Mouse (Mus musculus) C2C12 (cell line): ENCODE data around the gene Rbm12. TPM values are rescaled to one million over a fixed set of nuclear protein-coding genes. Genes with fewer than 3 reads are reported as not detected.
A peak's percentile ranks its signal among the peaks of the same experiment; 100 is the strongest.

ENCODE experiments used
- H3K27me3 ChIP-seq: one replicate; pipeline ENCODE4 v1.6.1; 2011; ENCODE audit not compliant: control insufficient read depth, insufficient read depth, insufficient read length
- H3K36me3 ChIP-seq: one replicate; pipeline ENCODE4 v1.6.1; 2011; ENCODE audit not compliant: control insufficient read depth, insufficient read depth
- H3K4me3 ChIP-seq: one replicate; pipeline ENCODE4 v1.5.1; 2011; ENCODE audit warnings: mild to moderate bottlenecking, control low read depth; ENCODE audit not compliant: poor library complexity, insufficient read depth, severe bottlenecking
- H3K79me2 ChIP-seq: one replicate; pipeline ENCODE4 v1.6.1; 2011; ENCODE audit not compliant: control insufficient read depth, insufficient read depth
- H3K79me3 ChIP-seq: one replicate; pipeline ENCODE4 v1.6.1; 2011; ENCODE audit warnings: low read depth, control low read depth
- H3ac ChIP-seq: one replicate; pipeline ENCODE3; 2011; ENCODE audit warnings: low read depth; ENCODE audit not compliant: control insufficient read depth, insufficient read length
- CEBPB ChIP-seq: IDR thresholded peaks from one replicate; pipeline ENCODE4 v1.6.1; 2011; ENCODE audit warnings: low read depth, mild to moderate bottlenecking, control low read depth, moderate library complexity
- CTCF ChIP-seq: IDR thresholded peaks from one replicate; pipeline ENCODE4 v1.5.1; 2011; ENCODE audit not compliant: control insufficient read depth, insufficient read depth, insufficient read length
- FOSL1 ChIP-seq: IDR thresholded peaks from one replicate; pipeline ENCODE4 v1.8.0; 2011; ENCODE audit warnings: mild to moderate bottlenecking, low read length; ENCODE audit not compliant: poor library complexity, insufficient read depth, severe bottlenecking
- MAX ChIP-seq: IDR thresholded peaks from one replicate; pipeline ENCODE4 v1.6.1; 2011; ENCODE audit warnings: mild to moderate bottlenecking, control low read depth
- MYOD1 ChIP-seq: IDR thresholded peaks from one replicate; pipeline ENCODE4 v1.6.1; 2011; ENCODE audit warnings: low read depth; ENCODE audit not compliant: control insufficient read depth, insufficient read length
- MYOG ChIP-seq: IDR thresholded peaks from one replicate; pipeline ENCODE4 v1.6.1; 2011; ENCODE audit not compliant: control insufficient read depth, insufficient read length; ENCODE audit errors: extremely low read depth
- USF1 ChIP-seq: IDR thresholded peaks from one replicate; pipeline ENCODE4 v1.6.1; 2011; ENCODE audit warnings: low read depth, mild to moderate bottlenecking, control low read depth, moderate library complexity
- polyA plus RNA-seq: library from polyadenylated mRNA; unstranded; fragments of >200 nt; fragmentation: generic; extraction: Trizol; gene quantifications from one replicate; pipeline ENCODE4 v1.2.1, GENCODE M21; 2012; ENCODE audit warnings: missing spikeins

The Rbm12 gene
- polyA plus RNA-seq, 1 experiment = 6.4 TPM

DNA sequence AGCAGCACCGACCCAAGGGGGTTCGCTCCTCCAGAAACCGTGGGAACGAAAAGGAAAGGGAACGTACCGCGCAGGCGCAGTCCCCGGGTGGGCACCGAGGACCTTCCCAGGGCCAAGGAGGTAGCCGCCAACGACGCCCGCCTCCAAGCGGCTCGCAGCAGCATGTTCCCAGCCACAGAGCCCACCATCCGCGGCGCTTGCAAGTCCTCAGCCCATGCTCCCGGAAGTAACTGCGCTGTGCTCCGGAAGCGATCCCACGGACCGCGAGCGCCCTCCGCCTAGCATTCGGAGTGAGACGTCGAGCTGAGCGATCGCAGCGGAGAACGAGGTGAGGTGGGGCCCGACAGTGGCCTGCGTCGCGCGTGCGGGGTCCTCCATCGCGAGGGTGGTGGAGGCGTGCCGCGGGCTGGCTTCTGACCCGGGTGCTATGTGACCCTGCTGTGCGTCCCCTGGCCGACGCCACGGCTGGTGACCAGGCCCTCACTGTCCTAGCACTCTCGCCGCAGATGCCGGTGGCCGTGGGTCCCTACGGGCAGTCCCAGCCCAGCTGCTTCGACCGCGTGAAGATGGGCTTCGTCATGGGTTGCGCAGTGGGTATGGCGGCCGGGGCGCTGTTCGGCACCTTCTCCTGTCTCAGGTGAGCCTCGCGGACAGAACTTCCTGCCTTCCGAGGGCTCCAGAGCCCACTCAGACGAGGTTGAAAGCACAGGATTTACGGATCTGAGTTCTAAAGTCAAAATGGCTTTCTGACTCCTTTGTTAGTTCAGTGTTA lies 32.4 kb upstream of the Rbm12 start, which contains the start of the genes Romo1 and Nfs1:
Gene Romo1 (plus strand): TSS at position 87 of the 772 bp plus-strand sequence.
Gene Nfs1 (minus strand): TSS at position 234 of the 772 bp plus-strand sequence.
- TF ChIP-seq CEBPB (no peak), MYOD1 (peak; percentile 5), MYOG (no peak), MAX (peak; percentile 89), CTCF (peak; percentile 61)
- H3K79me2 ChIP-seq = peaks cover 47% of the 10 kb centered on the region
- peaks cover 7% of the 10 kb centered on the region for H3K79me3 ChIP-seq
- peak within 1 kb of the TSS; percentile 87 for H3ac ChIP-seq
- no peaks in the 10 kb centered on the region for H3K27me3 ChIP-seq
- peaks cover 48% of the 10 kb centered on the region for H3K36me3 ChIP-seq
- H3K4me3 ChIP-seq = peak within 1 kb of the TSS; percentile 73

DNA sequence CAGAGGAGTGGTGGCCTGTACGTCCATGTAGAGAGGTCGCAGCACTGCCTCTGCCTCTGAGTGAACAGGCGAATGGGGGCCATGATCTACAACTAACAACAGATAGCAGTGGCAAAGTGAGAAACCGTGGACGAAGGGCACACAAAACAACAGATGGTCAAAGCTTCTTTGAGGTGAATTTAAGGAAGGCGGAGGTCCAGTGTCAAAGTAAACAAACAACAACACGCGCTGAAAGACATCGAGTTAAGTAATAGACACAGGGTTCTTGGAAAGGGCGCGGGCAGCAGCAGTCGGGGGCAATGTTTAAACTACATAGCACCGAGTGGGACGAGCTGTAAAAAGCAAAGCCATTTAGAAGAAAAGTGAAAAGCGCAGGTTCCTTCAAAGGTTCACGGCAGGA lies 31.6 kb upstream of the Rbm12 start:
- peaks cover 7% of the 10 kb centered on the region for H3K79me3 ChIP-seq
- H3K4me3 ChIP-seq = peak overlapping the region; percentile 73
- peaks cover 46% of the 10 kb centered on the region for H3K36me3 ChIP-seq
- TF ChIP-seq CTCF (no peak), USF1 (no peak)
- H3K27me3 ChIP-seq = no peaks in the 10 kb centered on the region
- peak overlapping the region; percentile 87 for H3ac ChIP-seq
- H3K79me2 ChIP-seq = peaks cover 41% of the 10 kb centered on the region

DNA sequence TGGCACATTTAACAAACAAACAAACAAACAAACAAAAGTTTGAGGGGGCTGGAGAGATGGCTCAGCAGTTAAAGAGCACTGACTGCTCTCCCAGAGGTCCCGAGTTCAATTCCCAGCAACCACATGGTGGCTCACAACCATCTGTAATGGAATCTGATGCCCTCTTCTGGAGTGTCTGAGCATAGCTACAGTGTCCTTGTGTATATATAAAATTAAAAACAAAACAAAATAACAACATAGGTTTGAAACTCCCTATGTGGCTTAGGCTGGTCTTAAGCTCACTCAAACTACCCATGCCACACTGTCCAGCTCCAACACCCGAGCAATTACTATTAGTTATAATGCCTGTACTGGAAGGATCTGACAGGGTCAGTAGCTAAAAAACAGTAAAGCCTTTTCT lies 31.0 kb upstream of the Rbm12 start:
- Histone ChIP-seq H3K79me2 (peaks cover 41% of the 10 kb centered on the region), H3K36me3 (peaks cover 40% of the 10 kb centered on the region), H3K4me3 (peak overlapping the region; percentile 73), H3ac (no peak overlapping the region), H3K79me3 (peaks cover 7% of the 10 kb centered on the region), H3K27me3 (no peaks in the 10 kb centered on the region)
- TF ChIP-seq CEBPB = no peak
- no peak for TF ChIP-seq MYOD1
- TF ChIP-seq MAX = no peak
- no peak for TF ChIP-seq FOSL1
- TF ChIP-seq CTCF = no peak
- TF ChIP-seq MYOG = no peak
- TF ChIP-seq USF1 = no peak

- TF ChIP-seq MYOD1 (no peak), MYOG (no peak), CEBPB (no peak), FOSL1 (no peak), USF1 (no peak)
- Histone ChIP-seq H3ac (no peak overlapping the region), H3K4me3 (no peak overlapping the region), H3K79me3 (no peaks in the 10 kb centered on the region), H3K79me2 (no peaks in the 10 kb centered on the region), H3K27me3 (no peaks in the 10 kb centered on the region), H3K36me3 (peaks cover 35% of the 10 kb centered on the region)
These were observed 23.9 kb upstream of the Rbm12 start for GRCm38 (mm10) chr2:156135695-156136094.

GRCm38 (mm10) chr2:156134161-156134560 lies 22.4 kb upstream of the Rbm12 start:
- no peaks in the 10 kb centered on the region for H3K79me2 ChIP-seq
- no peaks in the 10 kb centered on the region for H3K79me3 ChIP-seq
- H3K27me3 ChIP-seq = no peaks in the 10 kb centered on the region
- peaks cover 29% of the 10 kb centered on the region for H3K36me3 ChIP-seq
- no peak overlapping the region for H3ac ChIP-seq
- TF ChIP-seq FOSL1 = no peak
- no peak for TF ChIP-seq MAX
- TF ChIP-seq CEBPB = no peak
- no peak overlapping the region for H3K4me3 ChIP-seq

DNA sequence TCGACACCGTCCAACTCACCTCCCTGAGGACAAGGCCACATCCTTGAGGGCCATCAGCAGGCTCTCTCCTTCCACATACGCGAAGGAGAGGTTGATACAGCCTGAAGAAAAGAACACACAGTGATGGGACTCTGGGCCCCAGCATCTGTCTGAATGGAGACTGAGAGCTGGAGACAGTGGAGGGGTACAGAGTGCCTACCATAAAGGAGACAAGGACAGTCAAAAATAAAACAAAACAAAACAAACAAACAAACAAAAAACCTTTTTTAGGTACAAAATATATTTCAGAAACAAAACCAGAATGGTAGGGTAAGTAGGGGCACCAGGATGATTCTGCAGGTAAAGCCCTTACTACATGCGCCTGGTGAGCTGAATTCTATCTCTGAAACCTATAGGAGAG lies 15.2 kb upstream of the Rbm12 start, which contains the start of gene Gm28036:
Gene Gm28036 (minus strand): TSS at position 101 of the 400 bp plus-strand sequence.
- no peak within 1 kb of the TSS for H3ac ChIP-seq

More for the DNA sequence above, 15.2 kb upstream of the Rbm12 start, which contains the start of gene Gm28036:
- no peak within 1 kb of the TSS for H3K4me3 ChIP-seq
- no peaks in the 10 kb centered on the region for H3K79me2 ChIP-seq
- TF ChIP-seq CEBPB (no peak), MYOD1 (no peak), MAX (no peak), FOSL1 (no peak), USF1 (no peak), MYOG (no peak), CTCF (no peak)
- no peaks in the 10 kb centered on the region for H3K27me3 ChIP-seq
- peaks cover 41% of the 10 kb centered on the region for H3K36me3 ChIP-seq
- H3K79me3 ChIP-seq = no peaks in the 10 kb centered on the region
